Mouse (Mus musculus) CD4-positive, CD25-positive, alpha-beta regulatory T cell, adult 4 months (primary cell): Measurements from ENCODE around the gene 0610040J01Rik. TPM values are rescaled to one million over a fixed set of nuclear protein-coding genes. Genes with fewer than 3 reads are reported as not detected.
"Not testable (repeated sequence)": the region's sequence is repeated elsewhere in the genome, so short reads cannot be mapped to it uniquely, and the experiment has no call there.

Experiments
- ATAC-seq: one replicate; pipeline ENCODE4 v1.8.0; 2017
- polyA plus RNA-seq, 2 experiments: library from polyadenylated mRNA; unstranded; fragments of 100-300 nt; shearing (Covaris generic); gene quantifications; one replicate each; pipeline ENCODE4 v1.2.1; 2017

Gene 0610040J01Rik
- polyA plus RNA-seq, 2 experiments from 2014 or later: not detected

- no peak for ATAC-seq
Measured at GRCm38 (mm10) chr5:63831054-63831453, 18.9 kb downstream of the 0610040J01Rik start.

GRCm38 (mm10) chr5:63833955-63834354 lies 21.8 kb downstream of the 0610040J01Rik start:
- no peak for ATAC-seq

DNA sequence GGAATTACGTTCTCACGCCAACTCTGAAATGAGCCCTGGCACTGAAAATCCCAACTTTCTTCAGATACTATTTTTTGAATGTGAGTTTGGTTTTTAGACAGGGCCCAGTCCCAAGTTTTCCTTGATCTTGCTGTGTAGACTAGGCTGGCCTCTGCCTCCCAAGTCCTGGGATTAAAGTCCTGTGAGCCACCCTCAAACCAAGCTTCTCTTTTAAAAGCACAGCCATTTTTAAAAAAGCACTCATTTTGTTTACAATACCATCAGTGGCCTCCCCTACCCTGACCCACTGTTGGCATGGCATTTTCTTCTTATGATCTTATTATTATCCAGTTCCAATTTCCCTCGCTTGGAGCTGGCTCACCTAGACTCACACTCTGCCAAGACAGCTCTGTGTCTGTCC lies 22.3 kb downstream of the 0610040J01Rik start:
- ATAC-seq: no peak

DNA sequence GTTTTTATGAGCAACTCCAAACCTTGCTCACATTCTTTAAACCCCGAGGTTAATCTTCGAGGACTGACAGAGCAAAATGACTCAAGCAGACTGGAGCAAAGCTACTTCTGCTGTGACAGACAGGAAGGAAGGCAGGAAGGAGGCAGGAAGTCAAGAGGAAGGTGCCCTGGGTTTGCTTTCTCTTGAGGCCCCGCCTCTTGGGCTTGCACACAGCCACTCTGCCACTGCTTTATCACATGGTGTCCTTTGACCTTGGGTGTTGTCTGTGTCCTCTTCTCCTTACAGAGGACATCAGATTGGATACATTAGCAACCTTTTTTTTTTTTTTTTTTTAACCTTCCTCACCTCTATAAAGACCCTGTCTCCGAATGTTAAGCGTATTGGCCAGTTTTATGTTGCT lies 25.0 kb downstream of the 0610040J01Rik start:
- ATAC-seq: no peak

DNA sequence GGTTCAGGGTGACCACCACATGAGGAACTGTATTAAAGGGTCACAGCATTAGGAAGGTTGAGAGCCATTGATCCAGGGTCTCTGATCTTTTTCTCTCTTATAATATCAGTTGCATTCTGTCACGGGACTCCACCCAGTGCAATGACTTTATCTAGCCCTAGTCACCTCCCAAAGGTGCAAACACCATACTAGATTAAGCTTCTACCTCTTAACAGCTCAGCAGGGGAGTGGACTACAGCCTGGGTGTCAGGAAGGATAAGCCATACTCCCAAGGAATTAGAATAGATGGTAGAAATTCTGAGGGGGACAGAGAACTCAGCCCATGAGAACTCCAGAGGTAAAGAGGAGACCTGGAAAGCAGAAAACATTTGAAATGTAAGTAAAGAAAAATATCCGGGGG lies 25.7 kb downstream of the 0610040J01Rik start:
- ATAC-seq: no peak

DNA sequence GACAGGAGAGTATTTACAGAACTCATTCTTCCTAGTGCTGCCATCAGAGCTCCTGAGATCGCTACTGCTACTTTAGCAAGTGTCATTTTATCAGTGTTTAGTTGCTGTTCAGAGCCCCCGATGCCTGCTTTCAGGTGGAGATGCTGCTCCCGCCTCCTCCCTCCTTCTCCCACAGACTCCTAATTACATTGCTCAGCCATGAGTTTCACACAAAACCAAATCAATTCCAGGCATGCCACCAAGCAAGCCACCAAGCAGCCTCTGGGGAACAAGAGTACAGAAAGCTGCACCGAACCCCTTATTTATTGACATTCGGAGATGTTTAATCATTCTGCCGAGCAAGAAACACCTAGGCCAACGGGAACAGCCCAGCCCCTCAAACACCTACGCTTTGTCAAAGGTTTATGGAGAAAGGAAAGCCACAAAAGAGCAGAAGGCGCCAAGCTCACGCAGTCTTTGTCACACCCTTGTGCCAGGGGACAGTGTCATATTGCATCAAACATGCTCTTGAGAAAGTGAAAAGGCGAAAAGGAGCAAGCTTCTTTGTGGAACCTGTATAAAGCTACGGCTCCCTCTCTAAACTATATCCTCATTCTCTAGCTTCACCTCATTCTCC lies 27.7 kb downstream of the 0610040J01Rik start:
- ATAC-seq: no peak

DNA sequence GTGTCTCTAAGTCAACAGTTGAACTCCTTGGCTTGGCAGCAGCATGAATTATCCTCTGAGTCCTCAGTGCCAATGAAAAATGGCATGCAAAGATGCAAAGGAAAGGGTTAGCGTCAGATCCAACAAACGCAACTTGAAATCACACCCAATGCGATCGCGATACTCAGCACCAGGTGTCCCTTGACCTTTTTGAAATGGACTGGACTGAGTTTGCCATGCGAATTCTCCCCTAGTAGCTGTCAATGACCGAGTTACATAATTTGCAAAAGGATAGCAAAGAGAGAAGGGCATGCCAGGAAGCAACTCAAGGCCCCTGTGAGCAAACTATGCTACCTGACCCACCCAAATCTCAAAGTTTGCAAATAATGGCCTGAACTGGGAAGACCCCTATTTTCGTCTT lies 34.9 kb downstream of the 0610040J01Rik start:
- ATAC-seq: no peak

DNA sequence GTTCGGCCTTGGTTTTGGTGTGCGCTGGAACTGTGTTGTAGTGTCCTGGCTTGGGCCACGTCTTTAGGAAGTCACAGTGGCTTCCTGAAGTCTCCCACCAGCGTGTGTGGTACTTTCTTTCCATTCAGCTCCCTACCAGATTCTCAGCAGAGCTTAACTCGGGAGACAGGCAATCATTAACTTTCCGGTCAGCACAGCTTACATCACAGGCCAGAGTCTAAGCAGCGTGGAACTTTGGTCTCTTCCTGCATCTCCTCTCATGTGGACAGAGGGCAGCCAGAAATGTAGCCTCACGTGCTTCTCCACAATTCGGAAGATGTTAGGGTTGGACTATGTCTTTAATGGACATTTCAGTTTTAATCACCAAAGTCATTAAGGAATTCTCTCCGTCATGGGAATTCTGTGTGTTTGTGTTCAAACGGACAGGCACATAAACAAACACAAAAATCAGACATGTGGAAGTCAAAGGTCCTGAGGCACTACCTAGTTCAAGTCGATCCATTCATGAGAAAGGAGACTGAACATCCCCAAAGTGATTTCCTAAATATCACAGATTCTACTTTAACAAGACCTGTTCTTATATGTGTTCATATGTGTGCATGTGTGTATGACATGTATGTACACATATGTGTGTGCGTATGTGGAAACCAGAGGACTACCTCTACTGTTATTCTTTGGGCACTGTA lies 35.5 kb downstream of the 0610040J01Rik start:
- no peak for ATAC-seq

DNA sequence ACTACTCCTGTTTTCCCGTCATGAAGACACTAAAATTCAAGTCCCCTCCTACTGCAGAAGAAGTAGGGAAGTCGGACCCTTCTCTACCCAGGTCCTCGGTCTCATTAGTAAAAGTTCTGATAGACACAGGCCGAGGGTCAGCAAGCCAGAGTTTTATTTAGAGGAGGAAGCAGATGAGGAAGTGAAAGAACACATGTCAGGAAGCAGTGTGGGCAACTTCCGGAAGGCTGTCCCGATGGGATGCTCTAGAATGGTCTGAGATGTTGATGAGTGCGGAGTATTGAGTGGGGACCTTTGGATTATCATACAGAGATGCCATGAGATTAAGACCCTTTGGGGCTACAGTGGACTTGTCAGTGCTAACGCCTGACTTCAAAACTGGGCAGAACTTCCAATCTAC lies 46.7 kb downstream of the 0610040J01Rik start:
- ATAC-seq: no peak

DNA sequence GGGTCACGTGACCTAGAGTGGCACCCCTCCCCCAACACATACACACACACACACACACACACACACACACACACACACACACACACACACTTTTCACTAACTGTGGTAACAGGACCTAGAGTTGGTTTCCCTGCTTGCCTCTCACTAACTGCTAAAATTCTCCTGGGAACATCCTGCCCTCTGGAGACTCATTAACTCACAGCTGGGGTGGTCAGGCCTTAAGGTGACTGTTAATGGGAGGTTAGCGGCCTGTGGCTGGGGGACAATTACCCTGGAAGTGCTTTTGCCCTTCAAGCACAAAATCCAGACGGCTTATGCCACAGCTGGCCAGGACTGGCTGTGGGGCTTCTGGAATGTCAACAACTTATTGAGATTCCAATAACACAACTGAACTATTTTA lies 55.3 kb downstream of the 0610040J01Rik start:
- no peak for ATAC-seq

DNA sequence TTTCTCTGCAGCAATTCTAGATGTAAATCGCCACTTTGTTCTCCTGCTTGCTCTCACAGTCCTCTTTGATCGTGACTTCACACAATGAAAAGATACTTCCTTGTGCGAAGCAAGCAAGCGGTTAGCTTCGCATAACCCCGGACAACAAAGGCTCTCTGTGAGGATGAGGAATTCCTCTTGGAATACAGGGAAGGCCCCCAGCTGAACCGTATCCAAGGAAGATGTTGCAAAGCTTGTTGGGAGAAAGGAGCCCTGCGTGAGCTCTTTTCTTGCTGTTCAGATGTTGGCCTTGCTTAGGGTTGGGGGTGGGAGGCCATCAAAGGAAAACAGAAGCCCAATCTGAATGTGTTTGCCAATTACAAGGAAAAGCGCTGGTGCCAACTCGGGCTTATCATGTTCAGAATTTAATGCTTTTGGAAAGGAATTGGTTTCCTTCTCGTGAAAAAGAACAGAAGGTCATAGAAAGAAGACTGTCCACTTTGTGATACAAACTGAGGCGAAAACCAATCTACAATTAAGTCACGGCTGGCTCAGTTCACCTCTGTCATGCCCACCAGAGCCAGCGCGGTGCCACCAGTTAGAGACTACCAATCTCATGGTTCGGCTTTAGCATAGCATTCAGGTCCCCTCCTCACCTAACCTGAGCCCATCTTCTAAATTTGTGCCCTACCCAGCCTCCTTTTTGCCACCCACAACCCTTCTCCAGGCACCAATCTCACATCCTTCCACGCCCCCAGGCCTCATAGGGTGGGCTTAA lies 60.2 kb downstream of the 0610040J01Rik start:
- no peak for ATAC-seq

GRCm38 (mm10) chr5:63874880-63875279 lies 62.7 kb downstream of the 0610040J01Rik start:
- no peak for ATAC-seq

DNA sequence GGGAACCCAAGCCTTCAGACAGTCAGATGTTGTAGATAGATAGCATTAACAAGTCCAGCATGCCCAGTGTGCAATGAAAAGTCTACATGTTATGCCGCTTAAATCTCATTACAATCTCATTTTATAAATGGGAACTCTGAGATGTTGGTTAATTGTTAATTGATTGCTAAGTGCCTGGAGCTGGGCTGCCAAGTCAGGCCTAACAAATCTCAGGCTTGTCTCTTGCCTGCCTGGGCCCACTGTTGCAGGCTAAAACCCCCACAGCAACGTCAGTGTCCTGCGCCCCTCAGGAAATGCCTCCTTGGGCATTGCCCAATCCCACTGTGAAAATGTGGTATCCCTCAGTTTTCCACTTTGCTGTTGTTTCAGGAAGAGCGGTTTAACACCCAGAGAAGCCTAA lies 63.9 kb downstream of the 0610040J01Rik start:
- no peak for ATAC-seq

GRCm38 (mm10) chr5:63879026-63879425 lies 66.9 kb downstream of the 0610040J01Rik start:
- no peak for ATAC-seq

DNA sequence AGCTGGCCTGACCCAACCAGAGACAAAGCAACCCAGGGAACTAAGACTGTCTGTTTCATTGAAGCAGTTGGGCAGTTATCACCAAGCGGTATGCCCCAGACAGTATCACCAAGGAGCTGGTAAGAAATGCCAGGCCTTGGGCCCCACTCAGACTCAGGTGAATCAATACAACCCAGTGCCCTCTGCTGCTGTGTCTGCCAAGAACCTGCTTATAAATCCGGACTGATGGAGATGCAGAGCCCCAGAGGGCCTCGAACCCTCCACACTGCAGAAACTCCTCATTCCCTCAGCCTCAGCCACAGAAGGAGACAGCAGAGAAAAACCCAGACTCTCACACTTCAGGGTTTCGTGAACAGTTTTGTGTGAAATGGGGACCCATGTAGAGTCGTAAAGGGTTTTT lies 74.1 kb downstream of the 0610040J01Rik start:
- ATAC-seq: no peak

DNA sequence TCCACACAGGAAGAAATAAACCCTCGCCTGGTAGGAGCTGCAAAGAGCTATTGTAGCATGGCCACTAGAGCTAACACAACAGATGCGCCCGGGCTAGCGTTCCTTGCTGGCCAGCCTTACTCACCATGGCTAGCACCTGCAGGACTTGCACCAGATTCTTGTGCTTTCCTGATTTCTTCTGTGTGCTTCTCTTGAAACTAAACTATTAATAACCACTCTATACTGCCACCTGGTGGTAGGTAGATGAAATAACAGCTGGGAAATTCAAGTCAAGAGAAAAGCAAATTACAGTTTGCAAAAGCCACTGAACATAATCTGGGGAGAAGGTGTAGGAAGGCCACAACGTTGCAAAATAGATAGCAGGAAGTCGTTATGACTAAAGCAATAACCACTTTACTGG lies 74.5 kb downstream of the 0610040J01Rik start:
- no peak for ATAC-seq

GRCm38 (mm10) chr5:63887111-63887510 lies 74.9 kb downstream of the 0610040J01Rik start:
- no peak for ATAC-seq

DNA sequence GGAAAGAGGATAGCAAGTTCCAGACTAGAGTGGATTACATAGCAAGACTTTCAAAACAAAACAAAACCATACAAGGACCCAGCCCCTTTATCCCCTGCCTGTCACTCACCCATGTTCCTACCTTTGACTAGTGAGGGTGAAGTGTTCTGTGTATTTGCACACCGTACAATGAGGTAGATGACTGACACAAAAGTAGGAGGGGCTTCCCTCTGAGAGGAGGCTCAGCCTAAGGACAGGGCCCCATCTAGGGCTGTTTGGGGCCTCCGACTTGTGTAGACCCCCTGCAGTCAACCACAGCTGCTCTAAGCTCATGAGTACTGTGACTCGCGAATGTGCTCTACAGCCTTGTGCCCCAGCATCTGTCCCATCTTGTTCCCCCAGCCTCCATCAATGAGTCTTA lies 79.1 kb downstream of the 0610040J01Rik start:
- no peak for ATAC-seq

- no peak for ATAC-seq
Measured at GRCm38 (mm10) chr5:63891912-63892311, 79.7 kb downstream of the 0610040J01Rik start.

GRCm38 (mm10) chr5:63897001-63897819 lies 85.0 kb downstream of the 0610040J01Rik start:
- not testable (repeated sequence) for ATAC-seq

DNA sequence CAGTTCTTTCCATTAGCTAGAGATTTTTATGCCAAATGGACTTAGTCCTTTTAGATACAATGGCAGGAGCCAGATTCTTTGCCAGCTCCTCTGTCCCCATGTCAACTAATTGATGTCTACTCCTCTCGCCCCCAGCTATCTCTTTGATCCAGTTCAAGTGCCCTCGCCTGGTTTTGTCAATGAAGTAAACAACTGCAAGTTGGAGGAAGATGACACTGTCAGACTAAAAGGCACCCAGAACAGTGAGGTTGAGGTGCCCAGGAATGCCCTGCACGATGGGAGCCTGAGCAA lies 85.6 kb downstream of the 0610040J01Rik start:
- no peak for ATAC-seq

- ATAC-seq: no peak
Measured at GRCm38 (mm10) chr5:63903329-63903728, 91.2 kb downstream of the 0610040J01Rik start.
